Mouse (Mus musculus) C2C12 (cell line): ENCODE results near the gene Syt2.

Source experiments
- FOSL1 ChIP-seq: IDR thresholded peaks from one replicate; pipeline ENCODE4 v1.8.0; 2011; ENCODE audit warnings: mild to moderate bottlenecking, low read length; ENCODE audit not compliant: poor library complexity, insufficient read depth, severe bottlenecking
- MYOD1 ChIP-seq: IDR thresholded peaks from one replicate; pipeline ENCODE4 v1.6.1; 2011; ENCODE audit warnings: low read depth; ENCODE audit not compliant: control insufficient read depth, insufficient read length
- USF1 ChIP-seq: IDR thresholded peaks from one replicate; pipeline ENCODE4 v1.6.1; 2011; ENCODE audit warnings: low read depth, mild to moderate bottlenecking, control low read depth, moderate library complexity

DNA sequence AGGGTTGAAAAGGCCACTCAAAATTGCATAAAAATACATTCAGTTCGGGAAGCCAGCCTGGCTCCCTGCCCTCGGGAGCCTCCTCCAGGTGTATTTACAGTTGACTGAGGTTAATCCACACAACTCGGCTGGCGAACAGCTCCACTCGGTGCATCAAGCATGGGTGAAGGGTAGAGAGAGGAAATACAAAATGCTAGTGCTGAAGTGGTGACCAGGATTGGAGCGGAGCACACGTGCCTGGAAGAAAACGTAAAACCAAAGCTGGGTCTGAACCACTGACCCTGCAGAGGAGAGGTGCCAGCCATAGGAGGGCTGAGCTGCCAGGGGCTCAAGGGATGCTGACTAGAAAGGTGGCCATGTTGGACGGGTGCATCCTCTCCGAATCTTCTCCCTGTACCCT is 108.3 kb downstream of the Syt2 start:
- TF ChIP-seq USF1: no peak
- no peak for TF ChIP-seq FOSL1
- TF ChIP-seq MYOD1: no peak
